Mouse (Mus musculus): Measurements from ENCODE around the gene Wscd2.
A peak's percentile ranks its signal among the peaks of the same experiment; 100 is the strongest.

Wscd2 gene

DNA sequence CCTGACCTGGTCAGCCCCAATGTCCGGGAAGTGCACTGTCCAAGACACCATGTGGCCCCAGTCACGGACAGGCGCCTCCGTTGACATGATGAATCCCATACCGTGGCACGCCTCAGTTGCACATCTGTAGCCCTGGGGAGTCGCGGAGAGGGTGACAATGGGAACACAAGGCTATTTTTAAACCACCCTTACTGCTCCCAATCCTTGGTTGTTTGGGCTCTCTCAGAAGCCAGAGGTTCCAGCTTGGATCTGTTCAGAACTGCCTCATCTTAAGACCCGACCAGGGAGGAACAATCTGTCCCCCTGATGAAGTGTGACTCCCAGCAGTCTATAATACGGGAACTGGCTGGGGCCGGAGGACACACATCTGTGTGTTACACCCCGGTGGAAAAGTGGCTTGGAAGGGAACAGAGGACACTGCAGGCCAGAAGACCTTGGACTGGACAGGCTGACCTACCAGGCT, 121.7 kb downstream of the Wscd2 start:
- no peak for DNase-seq (ENCODE audit: low spot score)

DNA sequence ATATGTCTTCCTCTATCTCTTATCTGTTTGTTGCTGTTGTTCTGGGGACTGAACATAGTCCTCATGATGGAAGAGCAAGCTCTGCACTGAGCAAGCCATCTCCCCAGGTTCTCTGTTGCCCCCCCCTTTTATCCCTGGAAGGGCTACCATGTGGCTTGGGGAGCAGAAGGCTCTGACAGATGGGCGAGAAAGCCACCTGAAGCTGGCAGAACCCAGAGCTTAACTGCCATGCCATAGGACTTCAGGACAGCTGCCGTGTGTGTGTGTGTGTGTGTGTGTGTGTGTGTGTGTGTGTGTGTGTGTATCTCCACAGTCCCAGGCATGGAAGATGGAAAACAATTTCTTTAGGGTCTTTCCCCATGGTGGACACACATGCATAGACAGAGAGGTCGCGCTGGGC, 128.6 kb downstream of the Wscd2 start:
- DNase-seq (ENCODE audit: low spot score): no peak

DNA sequence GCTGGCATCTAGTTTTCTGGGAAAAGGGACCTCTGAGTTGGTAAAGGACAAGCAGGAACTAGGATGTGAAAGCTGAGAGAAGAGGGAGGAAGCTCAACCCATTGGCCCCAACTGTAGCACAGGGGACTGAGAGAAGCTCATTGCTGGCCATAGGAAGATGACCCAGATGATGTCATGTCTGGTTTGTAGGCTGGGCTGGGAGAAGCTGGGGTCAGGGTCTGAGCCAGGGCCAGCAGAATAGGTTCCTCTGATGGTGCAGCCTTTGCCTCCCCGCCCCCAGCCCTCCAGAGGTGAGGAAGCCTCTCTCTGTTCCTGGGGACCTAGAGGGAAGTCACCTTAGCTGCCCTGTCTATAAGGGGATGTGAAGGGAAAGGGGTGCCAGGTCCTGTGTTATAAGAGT, 129.0 kb downstream of the Wscd2 start:
- no peak for DNase-seq (ENCODE audit: low spot score)

DNA sequence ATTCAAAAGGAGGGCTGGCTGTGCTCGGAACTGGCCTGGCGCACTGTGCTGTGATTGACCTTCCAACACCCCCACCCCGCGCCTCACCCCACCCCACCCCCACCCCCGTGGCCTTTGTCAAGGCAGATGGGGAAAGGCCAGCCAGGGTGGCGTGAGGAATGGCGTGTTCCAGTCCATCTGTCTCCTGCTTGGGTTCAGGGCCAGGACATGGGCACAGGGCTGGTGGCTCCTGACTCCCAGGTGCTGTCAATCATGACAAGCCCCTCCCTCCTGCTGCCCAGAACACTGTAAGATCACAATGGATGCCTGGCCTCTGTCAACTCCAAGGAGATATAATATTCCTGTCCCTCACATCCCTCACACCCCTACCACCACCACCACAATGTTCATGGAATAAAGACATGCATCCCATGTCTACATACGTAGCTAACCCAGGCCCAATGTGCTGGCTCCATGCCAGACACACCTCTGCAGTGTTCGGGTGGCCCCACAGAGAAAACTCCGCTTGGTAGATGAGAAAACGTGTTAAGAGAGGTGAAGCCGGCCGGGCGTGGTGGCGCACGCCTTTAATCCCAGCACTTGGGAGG, 130.1 kb downstream of the Wscd2 start:
- DNase-seq (ENCODE audit: low spot score): no peak

GRCm38 (mm10) chr5:113620999-113621398, 130.9 kb downstream of the Wscd2 start:
- no peak for DNase-seq (ENCODE audit: low spot score)

- DNase-seq (ENCODE audit: low spot score): no peak
These were observed 132.9 kb downstream of the Wscd2 start for GRCm38 (mm10) chr5:113623052-113623451.

- no peak for DNase-seq (ENCODE audit: low spot score)
These were observed 134.9 kb downstream of the Wscd2 start for GRCm38 (mm10) chr5:113625068-113625467.

GRCm38 (mm10) chr5:113626352-113626751, 136.2 kb downstream of the Wscd2 start:
- DNase-seq (ENCODE audit: low spot score): no peak

DNA sequence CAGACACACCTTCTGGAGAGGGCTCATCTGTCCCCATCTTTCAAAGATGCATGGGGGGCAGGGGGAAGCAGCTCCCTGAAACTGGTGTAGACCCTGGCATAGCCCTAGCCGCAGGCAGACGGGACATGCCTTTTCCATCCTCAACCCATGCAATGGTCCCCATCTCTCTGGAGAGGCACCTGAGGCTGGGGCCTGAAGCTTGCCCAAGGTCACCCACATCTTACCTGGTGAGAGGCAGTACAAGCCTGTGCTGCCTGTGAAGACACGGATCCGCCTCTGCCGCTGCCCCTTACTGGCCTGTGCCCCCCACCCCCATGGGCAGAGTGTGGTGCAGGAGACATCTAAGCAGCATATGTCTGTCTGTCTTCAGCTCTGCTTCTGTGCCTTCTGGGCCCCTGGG, 136.9 kb downstream of the Wscd2 start:
- no peak for DNase-seq (ENCODE audit: low spot score)

DNA sequence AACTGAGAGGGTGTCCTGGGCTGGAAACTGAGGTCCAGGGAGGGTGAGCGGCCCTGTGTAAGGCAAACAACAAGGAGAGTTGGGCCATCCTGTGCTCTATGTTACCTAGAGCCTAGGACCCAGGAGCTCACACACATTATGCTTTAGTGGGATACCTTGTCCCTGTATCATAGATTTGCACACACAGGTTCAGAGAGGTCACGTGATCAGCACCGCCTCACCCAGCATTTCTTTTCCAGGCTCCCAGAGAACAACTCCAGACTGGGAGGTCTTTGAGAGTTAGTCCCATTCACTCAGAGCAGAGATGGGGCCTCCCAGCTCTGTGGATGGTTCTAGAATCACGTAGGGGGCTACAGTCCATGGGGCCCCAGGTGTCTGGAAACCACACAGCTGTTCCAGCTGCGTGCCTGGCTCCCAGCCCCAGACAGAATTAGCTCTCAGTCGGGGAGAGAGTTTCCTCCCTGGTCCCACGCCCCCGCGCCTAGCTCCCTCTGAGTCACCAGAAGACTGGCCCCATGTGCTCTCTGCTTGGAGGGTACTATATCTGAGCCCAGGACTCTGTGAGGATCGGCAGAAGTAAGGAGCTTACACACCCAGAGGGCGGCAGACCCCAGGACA, 137.8 kb downstream of the Wscd2 start:
- peak; percentile 44 for DNase-seq (ENCODE audit: low spot score)

DNA sequence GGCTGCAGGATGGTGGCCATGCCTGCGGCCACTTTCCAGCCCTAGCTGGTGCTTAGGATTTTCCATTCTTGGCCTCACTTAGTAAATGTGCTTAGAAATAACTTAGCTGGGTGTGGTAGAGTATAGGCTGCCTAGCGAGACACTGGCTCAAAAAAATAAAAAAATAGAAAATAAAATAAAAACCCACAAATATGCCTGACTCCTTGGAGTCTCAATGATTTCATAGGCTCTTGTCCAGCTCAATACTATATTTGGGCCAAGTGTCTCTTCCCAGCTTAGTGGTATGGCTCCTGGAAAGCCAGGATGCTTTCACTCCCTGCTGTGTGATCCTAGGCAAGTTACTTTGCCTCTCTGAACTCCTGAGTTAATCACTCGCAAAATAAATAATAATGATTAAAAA, 139.1 kb downstream of the Wscd2 start:
- no peak for DNase-seq (ENCODE audit: low spot score)

DNA sequence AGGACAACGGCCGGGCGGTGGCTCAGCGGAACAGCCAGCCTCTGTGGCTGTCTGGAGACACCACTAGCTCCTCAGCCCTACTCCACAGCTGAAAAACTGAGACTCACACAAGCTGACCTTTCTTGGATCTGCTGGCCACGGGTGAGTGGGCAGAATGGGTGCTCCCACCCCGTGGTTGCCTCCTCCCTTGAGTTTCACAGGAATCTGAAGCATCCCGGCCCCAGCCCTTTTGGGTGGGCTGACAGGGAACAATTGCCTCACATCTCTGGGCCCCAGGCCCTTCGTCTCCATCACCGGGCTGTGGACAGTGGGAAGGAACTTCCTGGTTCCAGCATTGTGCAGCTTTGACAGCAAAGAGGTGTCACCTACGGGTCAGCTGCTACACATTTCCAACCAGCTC, 140.0 kb downstream of the Wscd2 start:
- DNase-seq (ENCODE audit: low spot score): no peak

- no peak for DNase-seq (ENCODE audit: low spot score)
These were observed 143.0 kb downstream of the Wscd2 start for GRCm38 (mm10) chr5:113633037-113633714.

- DNase-seq (ENCODE audit: low spot score): peak; percentile 95
These were observed 144.0 kb downstream of the Wscd2 start for GRCm38 (mm10) chr5:113634024-113634651.

DNA sequence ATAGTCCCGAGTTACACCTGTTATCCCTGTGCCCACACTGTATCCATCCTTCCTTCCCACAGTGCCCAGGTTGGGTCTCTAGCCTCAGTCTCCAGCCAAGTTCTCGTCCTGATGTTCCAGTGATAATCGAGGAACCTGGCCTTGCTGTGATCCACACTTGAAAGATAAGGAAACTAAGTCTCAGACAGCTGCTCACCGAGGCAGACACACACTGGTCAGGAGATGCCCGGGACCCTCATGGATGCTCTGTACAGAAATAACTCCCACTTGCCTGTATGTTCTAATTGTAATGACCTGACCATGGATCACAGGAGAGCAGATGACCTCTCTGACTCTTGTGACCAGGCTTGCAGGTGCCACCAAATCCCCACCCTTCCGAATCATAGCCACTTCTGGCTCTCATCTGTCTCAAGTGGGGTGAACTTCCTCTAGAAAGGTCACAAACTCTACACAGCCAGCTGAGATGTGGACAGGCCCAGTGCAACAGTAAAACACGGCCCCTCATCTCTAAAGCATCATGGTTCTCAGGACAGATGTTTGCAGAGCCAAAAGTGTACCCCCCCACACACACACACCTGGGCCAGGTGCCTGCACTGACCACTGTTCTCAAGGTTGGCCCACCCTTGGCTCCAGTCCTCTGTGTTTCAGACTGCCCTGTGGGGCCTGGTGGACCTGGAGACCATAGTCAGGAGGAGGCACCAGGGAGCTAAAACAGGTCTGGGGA, 144.9 kb downstream of the Wscd2 start:
- DNase-seq (ENCODE audit: low spot score): no peak

DNA sequence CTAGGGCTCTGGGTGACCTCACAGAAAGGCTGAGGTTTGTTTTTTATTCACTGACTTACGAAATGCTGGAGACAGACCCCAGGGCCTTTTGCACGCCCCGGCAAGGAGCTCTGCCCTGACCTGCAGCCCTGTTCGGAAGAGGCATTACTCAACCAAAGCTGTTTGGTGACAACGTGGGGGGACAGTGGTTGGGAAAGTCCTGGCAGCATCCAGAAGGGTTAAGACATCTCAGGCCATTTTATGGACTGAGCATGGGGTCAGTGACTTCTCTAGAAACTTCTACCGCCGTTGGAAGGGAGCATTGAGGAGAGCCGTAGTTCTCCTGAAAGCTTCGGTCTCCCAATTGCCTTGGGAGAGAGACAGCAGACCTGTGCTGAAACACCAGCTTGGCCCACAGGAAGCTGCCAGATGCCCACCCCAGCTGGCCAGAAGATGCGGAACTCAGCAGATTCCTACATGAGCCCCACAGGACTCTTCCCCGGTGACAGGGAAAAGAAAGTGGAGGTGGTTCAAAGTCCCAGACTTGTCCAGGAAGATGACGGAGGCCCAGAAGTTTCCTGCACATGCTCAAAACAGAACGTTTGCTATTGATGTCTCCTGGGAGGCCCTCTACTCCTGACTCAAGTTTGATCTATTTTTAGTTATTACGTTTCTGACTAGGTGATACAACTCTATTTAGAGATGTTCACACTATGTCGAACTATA, 145.9 kb downstream of the Wscd2 start:
- no peak for DNase-seq (ENCODE audit: low spot score)

DNA sequence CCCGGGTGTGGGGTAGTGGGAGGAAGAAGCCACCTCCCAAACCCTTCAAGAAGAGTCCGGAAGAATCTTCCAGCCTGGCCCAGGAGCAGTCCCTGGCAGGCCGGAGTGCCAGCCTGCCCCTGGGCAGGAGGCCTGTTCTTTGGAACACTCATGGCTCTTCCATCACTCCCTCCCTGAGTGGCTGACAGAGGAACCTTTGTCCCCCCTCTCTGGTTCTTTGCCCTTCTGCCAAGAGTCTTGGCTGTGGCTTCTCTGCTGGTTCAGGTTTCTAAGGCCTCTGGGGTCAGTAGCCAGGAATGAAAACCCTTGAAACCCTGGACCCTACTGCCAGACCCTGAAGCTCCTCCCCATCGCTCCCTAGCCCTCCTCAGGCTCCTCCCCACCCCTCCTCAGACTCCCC, 147.5 kb downstream of the Wscd2 start:
- no peak for DNase-seq (ENCODE audit: low spot score)

- no peak for DNase-seq (ENCODE audit: low spot score)
These were observed 147.9 kb downstream of the Wscd2 start for GRCm38 (mm10) chr5:113638055-113638454.

GRCm38 (mm10) chr5:113639126-113639525, 149.0 kb downstream of the Wscd2 start:
- DNase-seq (ENCODE audit: low spot score): no peak

Data from MN1 (cell line).